Mouse (Mus musculus) brain, embryonic 14.5 days (tissue): ENCODE results near the gene Baiap2l1. TPM values are rescaled to one million over a fixed set of nuclear protein-coding genes. Genes with fewer than 3 reads are reported as not detected.

Experiments used
- DNase-seq: peaks from one replicate; pipeline ENCODE4 v3.0.0-alpha.2; 2011; ENCODE audit warnings: low read depth
- CTCF ChIP-seq: fragments of 200-500 bp; IDR thresholded peaks from 2 replicates; pipeline ENCODE4 v1.5.1; 2012; ENCODE audit warnings: inconsistent platforms, mild to moderate bottlenecking, moderate library complexity, borderline replicate concordance; ENCODE audit not compliant: insufficient read depth, insufficient read length; ENCODE audit errors: extremely low read depth
- POLR2A ChIP-seq: fragments of 200-500 bp; IDR thresholded peaks from 2 replicates; pipeline ENCODE4 v1.6.1; 2012; ENCODE audit warnings: mild to moderate bottlenecking, inconsistent platforms, borderline replicate concordance; ENCODE audit not compliant: poor library complexity, insufficient read depth, insufficient read length, severe bottlenecking; ENCODE audit errors: extremely low read depth
- polyA plus RNA-seq: library from polyadenylated mRNA; depleted of rRNA; stranded (reverse); fragments of >200 nt; gene quantifications from 2 replicates; pipeline ENCODE4 v1.2.3, GENCODE M21; 2012

The Baiap2l1 gene
- polyA plus RNA-seq, 1 experiment = 0.89 TPM

GRCm38 (mm10) chr5:144234222-144234621 lies 123.7 kb downstream of the Baiap2l1 start:
- DNase-seq = no peak
- TF ChIP-seq POLR2A (no peak), CTCF (no peak)

- no peak for DNase-seq
- TF ChIP-seq POLR2A (no peak), CTCF (no peak)
Measured at GRCm38 (mm10) chr5:144232531-144232930, 125.4 kb downstream of the Baiap2l1 start.

GRCm38 (mm10) chr5:144231410-144231809 lies 126.5 kb downstream of the Baiap2l1 start:
- peak; percentile 22 for DNase-seq
- TF ChIP-seq CTCF (peak; percentile 28; the same call in 1 of the 2 replicates), POLR2A (no peak)

- no peak for DNase-seq
- TF ChIP-seq POLR2A = no peak
- TF ChIP-seq CTCF = no peak
Measured at GRCm38 (mm10) chr5:144230216-144230615, 127.7 kb downstream of the Baiap2l1 start.

- no peak for DNase-seq
- no peak for TF ChIP-seq POLR2A
Measured at GRCm38 (mm10) chr5:144226220-144226619, 131.7 kb downstream of the Baiap2l1 start.

- DNase-seq = no peak
- TF ChIP-seq POLR2A (no peak), CTCF (no peak)
Measured at GRCm38 (mm10) chr5:144223899-144224816, 133.8 kb downstream of the Baiap2l1 start.

- DNase-seq = peak; percentile 98
- TF ChIP-seq POLR2A = peak; percentile 89
- no peak for TF ChIP-seq CTCF
Measured at GRCm38 (mm10) chr5:144223503-144223862, 134.4 kb downstream of the Baiap2l1 start, which contains the start of gene Tecpr1. Gene Tecpr1 (minus strand): TSS chr5:144223615.

GRCm38 (mm10) chr5:144222811-144223502 lies 135.0 kb downstream of the Baiap2l1 start:
- no peak for TF ChIP-seq CTCF
- no peak for TF ChIP-seq POLR2A
- peak; percentile 67 for DNase-seq

GRCm38 (mm10) chr5:144221305-144221704 lies 136.6 kb downstream of the Baiap2l1 start:
- no peak for DNase-seq
- no peak for TF ChIP-seq POLR2A
- no peak for TF ChIP-seq CTCF

GRCm38 (mm10) chr5:144219936-144220335 lies 138.0 kb downstream of the Baiap2l1 start:
- no peak for DNase-seq
- TF ChIP-seq POLR2A = no peak
- no peak for TF ChIP-seq CTCF

GRCm38 (mm10) chr5:144219306-144219705 lies 138.6 kb downstream of the Baiap2l1 start:
- no peak for DNase-seq
- no peak for TF ChIP-seq POLR2A
- no peak for TF ChIP-seq CTCF
